Mouse (Mus musculus) ES-Bruce4 (cell line): ENCODE data around the gene Gramd1b. TPM values are rescaled to one million over a fixed set of nuclear protein-coding genes. Genes with fewer than 3 reads are reported as not detected.

ENCODE experiments used
- H3K27ac ChIP-seq: 2 replicates; pipeline ENCODE4 v1.5.1; 2012; ENCODE audit warnings: low read length, inconsistent platforms; ENCODE audit not compliant: insufficient read depth
- H3K27me3 ChIP-seq: 2 replicates; pipeline ENCODE4 v1.6.1; 2012; ENCODE audit warnings: mild to moderate bottlenecking, low read length, inconsistent platforms; ENCODE audit not compliant: control insufficient read depth, poor library complexity, insufficient read depth, severe bottlenecking
- H3K36me3 ChIP-seq: 2 replicates; pipeline ENCODE4 v1.6.1; 2012; ENCODE audit warnings: inconsistent platforms, mild to moderate bottlenecking, low read length, moderate library complexity; ENCODE audit not compliant: control insufficient read depth, poor library complexity, insufficient read depth, severe bottlenecking
- H3K4me1 ChIP-seq: one replicate; pipeline ENCODE4 v1.8.1; 2011; ENCODE audit warnings: low read length; ENCODE audit not compliant: control insufficient read depth, insufficient read depth
- H3K4me3 ChIP-seq: 2 replicates; pipeline ENCODE4 v1.5.1; 2011; ENCODE audit warnings: low read depth, mild to moderate bottlenecking, low read length
- H3K9ac ChIP-seq: 2 replicates; pipeline ENCODE4 v1.6.1; 2012; ENCODE audit warnings: low read depth, mild to moderate bottlenecking, inconsistent platforms; ENCODE audit not compliant: poor library complexity, severe bottlenecking
- H3K9me3 ChIP-seq: replicated peaks from 2 replicates; pipeline ENCODE4 v1.6.1; 2012; ENCODE audit warnings: mild to moderate bottlenecking, low read length, inconsistent platforms; ENCODE audit not compliant: control insufficient read depth, poor library complexity, insufficient read depth, severe bottlenecking
- CTCF ChIP-seq: IDR thresholded peaks from one replicate; pipeline ENCODE4 v1.8.1; 2011; ENCODE audit warnings: low read depth, low read length
- EP300 ChIP-seq: IDR thresholded peaks from 2 replicates; pipeline ENCODE4 v1.6.1; 2011; ENCODE audit warnings: low read depth, low read length; ENCODE audit not compliant: insufficient read depth
- POLR2A ChIP-seq: IDR thresholded peaks from one replicate; pipeline ENCODE4 v1.8.1; 2011; ENCODE audit warnings: low read length; ENCODE audit not compliant: insufficient read depth
- polyA plus RNA-seq: library from polyadenylated mRNA; stranded (reverse); fragments of >200 nt; gene quantifications from 2 replicates; pipeline ENCODE4 v1.2.4, GENCODE M21; 2011; ENCODE audit warnings: low read depth; ENCODE audit not compliant: missing spikeins, insufficient read depth, insufficient read length

The Gramd1b gene
- polyA plus RNA-seq, 1 experiment, result 14.2 TPM

- Histone ChIP-seq H3K4me3 (no peak overlapping the region), H3K27ac (no peak overlapping the region), H3K36me3 (no peaks in the 10 kb centered on the region), H3K4me1 (no peaks in the 10 kb centered on the region), H3K9me3 (no peaks in the 10 kb centered on the region), H3K9ac (no peak overlapping the region), H3K27me3 (no peaks in the 10 kb centered on the region)
- no peak for TF ChIP-seq CTCF
- TF ChIP-seq EP300, result no peak
- TF ChIP-seq POLR2A, result no peak
Observed at GRCm38 (mm10) chr9:40526928-40527327, 4.3 kb downstream of the Gramd1b start.

GRCm38 (mm10) chr9:40522156-40522555 lies 9.0 kb downstream of the Gramd1b start:
- Histone ChIP-seq H3K9me3 (no peaks in the 10 kb centered on the region), H3K4me3 (no peak overlapping the region), H3K27ac (no peak overlapping the region), H3K27me3 (no peaks in the 10 kb centered on the region), H3K4me1 (no peaks in the 10 kb centered on the region), H3K36me3 (no peaks in the 10 kb centered on the region), H3K9ac (no peak overlapping the region)
- TF ChIP-seq POLR2A (no peak), EP300 (no peak)

DNA sequence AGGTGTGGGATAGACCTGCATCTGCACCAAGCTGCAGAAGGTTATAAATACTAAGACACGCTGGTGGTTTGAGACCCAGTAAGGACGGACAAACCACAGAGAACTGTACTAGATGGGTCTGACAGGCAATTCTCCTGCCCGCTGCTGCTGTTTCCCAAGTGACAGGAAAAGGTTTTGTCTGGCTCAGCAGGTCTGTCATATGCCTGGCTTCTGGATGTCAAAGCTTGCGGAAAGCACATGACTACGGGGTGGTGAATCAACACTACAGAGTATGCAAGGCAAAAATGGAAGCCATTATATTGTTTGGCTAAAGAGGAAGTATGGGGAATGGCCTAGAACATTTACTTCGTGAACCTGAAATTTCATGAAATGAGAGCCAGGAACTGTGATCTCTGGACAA lies 10.1 kb downstream of the Gramd1b start:
- Histone ChIP-seq H3K4me3 (no peak overlapping the region), H3K4me1 (no peaks in the 10 kb centered on the region), H3K9me3 (no peaks in the 10 kb centered on the region), H3K9ac (no peak overlapping the region), H3K27me3 (no peaks in the 10 kb centered on the region), H3K27ac (no peak overlapping the region), H3K36me3 (no peaks in the 10 kb centered on the region)
- TF ChIP-seq POLR2A (no peak), EP300 (no peak), CTCF (no peak)

DNA sequence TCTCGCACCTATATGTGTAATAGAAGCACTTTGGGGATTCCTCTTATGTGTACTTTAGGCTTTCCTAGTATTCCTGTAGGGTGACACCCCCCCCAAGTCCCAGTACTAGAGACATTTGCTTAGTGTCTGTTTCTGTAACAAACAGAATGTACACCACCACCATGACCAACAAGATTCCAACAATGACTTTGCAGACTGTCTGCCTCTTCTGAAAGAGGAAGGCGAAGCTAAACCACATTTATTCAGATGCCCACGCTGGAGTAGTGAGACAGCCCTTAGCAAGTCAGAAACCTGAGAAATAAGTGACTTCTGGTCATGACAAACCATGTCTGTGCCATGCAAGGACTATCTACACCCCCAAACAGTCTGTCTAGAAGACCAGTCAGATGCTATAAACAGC lies 11.9 kb downstream of the Gramd1b start:
- no peaks in the 10 kb centered on the region for H3K36me3 ChIP-seq
- TF ChIP-seq CTCF (no peak), EP300 (no peak), POLR2A (no peak)
- H3K27me3 ChIP-seq, result no peaks in the 10 kb centered on the region
- H3K9me3 ChIP-seq, result no peaks in the 10 kb centered on the region
- no peak overlapping the region for H3K27ac ChIP-seq
- no peak overlapping the region for H3K4me3 ChIP-seq
- no peaks in the 10 kb centered on the region for H3K4me1 ChIP-seq
- no peak overlapping the region for H3K9ac ChIP-seq

DNA sequence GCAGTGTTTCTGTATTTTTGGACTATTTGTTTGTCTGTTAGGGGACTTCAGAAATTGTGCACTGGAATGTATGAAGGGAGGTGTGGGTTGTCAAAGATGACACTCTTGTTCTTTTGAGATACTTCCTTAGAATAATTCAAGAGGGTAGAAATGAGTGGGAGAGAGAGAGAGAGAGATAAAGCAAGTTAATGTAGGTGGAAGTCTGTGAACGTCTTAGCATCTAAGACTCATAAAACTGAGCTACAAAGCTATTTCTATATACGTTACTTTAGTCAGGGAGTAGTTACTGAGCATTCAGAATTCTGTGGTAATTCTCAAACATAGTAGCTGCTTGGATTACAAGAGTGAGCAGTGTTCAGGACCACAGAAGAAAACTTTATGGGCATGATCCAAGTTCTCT lies 19.2 kb downstream of the Gramd1b start:
- no peaks in the 10 kb centered on the region for H3K27me3 ChIP-seq
- H3K36me3 ChIP-seq, result no peaks in the 10 kb centered on the region
- no peak overlapping the region for H3K4me3 ChIP-seq
- TF ChIP-seq EP300, result no peak
- TF ChIP-seq CTCF, result no peak
- TF ChIP-seq POLR2A, result no peak
- no peak overlapping the region for H3K27ac ChIP-seq
- no peak overlapping the region for H3K9ac ChIP-seq
- H3K9me3 ChIP-seq, result no peaks in the 10 kb centered on the region
- H3K4me1 ChIP-seq, result no peaks in the 10 kb centered on the region

- Histone ChIP-seq H3K27ac (no peak overlapping the region), H3K27me3 (no peaks in the 10 kb centered on the region), H3K36me3 (no peaks in the 10 kb centered on the region), H3K4me1 (no peaks in the 10 kb centered on the region), H3K4me3 (no peak overlapping the region), H3K9me3 (no peaks in the 10 kb centered on the region), H3K9ac (no peak overlapping the region)
- TF ChIP-seq POLR2A, result no peak
Observed at GRCm38 (mm10) chr9:40509479-40509878, 21.7 kb downstream of the Gramd1b start.
